Mouse (Mus musculus) urinary bladder, postnatal 36 days (tissue): ENCODE measurements at regions not wholly inside any gene's neighbourhood (a gene's known extent, or its start where the extent isn't known, plus 50 kb on each side); places are given as distances from the start of the nearest gene placed in this dataset.

Experiments used
- DNase-seq, 2 experiments: peaks; one replicate each; pipeline ENCODE4 v3.0.0; 2022; ENCODE audit warnings: low spot score in 2 of 2, mixed read lengths in 1 of 2

GRCm38 (mm10) chr19:52878812-52879502 is 161.1 kb downstream of the Xpnpep1 start:
- DNase-seq, result no peak

DNA sequence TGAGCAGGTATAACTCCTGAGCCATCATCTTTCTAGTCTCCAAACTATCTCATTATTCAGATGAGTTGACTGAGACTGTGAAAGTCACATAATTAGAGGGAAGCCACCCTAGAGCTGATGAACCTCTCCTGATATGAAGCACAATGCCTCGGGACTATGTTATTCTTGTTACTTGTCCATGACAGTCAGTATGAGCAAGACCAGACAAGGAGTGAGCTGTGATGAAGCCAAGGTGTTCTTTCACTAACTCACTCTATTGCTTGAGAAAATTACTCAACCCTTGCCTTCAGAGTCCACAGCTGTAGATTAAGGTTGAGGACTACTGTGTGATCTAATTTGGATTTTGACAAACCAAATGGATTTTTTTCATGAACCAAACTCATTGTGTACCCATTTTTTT is 173.4 kb downstream of the Xpnpep1 start:
- no peak for DNase-seq

DNA sequence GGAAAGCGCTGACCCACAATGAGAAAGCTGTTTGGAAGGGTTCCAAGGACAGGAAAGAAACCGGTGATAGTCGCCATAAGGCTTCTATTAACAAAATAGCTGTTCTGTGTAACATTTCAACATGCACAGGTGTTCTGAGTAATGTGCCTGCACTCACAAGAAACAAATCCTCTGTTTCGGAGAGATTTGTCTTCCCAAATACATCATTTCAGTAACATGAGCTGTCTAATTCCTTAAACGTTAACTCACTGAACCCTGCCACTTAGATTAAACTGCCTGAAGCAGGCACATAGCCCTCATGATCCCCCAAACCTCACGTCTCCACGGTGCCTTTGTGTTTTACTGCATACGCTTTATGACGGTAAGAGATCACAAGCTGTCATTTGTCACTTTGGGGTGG is 178.4 kb downstream of the Xpnpep1 start:
- no peak for DNase-seq

GRCm38 (mm10) chr19:52854068-52854682 is 185.8 kb downstream of the Xpnpep1 start:
- DNase-seq, result peak in 1 of 2 experiments; percentile 42

DNA sequence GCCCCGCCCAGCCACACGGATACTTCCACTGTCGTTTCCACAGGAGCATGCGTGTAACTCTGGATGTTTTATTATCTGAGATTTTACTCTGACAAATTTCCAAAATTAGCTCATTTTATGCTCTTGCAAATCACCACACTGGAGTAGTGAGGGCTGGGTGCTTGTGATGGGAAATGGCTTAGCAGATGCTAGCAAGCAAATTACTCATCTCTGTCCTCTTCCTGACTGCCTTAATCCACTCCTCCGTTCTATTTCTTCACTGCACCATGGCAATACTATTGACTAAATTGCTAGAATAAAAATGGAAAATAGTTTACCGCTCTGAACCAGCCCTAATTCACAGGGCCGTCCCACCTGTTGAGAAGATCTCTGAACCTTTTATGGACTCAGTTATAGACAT is 223.8 kb downstream of the Xpnpep1 start:
- DNase-seq, result no peak

DNA sequence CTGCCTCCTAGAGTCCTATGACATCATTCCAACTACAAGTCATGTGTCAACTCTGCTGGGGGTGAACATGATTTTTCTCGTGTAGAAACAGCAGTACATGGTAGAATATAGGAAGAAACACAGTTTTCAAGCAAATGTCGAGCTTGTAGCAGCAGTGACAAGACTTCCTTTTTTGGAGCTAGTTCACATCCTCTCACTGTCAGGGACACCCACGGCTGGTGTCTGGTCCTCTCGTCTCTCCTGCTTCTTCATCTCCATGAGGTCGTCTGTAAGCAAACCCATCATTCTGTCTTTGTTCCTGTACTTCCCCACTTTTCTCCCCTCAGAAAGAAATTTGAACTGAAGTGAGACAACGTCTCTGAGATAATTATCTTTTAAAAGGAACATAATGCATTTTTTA is 228.0 kb downstream of the Xpnpep1 start:
- no peak for DNase-seq

- DNase-seq, result no peak
Measured at GRCm38 (mm10) chr19:52788802-52789201, 251.2 kb downstream of the Xpnpep1 start.

DNA sequence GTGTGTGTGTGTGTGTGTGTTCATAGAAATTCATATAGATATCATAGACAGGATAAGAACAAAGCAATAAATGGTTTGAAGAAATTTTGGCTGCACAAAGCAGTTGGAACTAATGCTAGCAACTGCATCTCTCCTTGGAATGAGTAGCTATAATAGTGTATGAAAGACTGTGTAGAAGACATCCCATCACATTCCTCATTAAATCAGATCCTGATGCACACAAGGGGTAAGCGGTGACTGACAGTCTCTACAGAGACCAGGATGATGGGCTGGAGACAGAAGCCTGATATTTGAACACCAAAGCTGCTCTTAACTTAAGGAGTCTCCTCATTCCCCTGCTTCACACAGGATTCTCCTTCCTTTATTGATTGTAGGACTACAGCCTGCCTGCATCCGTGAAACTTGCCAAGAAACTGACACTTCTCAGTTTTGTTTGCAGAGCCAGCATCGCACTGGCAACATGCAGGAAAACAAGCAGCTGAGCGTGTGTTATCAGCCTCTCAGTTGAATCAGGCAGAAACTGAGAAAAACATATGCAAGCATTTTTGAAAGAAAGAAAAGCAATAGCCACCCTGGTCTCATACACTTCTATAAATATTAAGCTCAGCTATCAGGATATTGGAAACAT is 271.1 kb downstream of the Xpnpep1 start:
- DNase-seq, result no peak

DNA sequence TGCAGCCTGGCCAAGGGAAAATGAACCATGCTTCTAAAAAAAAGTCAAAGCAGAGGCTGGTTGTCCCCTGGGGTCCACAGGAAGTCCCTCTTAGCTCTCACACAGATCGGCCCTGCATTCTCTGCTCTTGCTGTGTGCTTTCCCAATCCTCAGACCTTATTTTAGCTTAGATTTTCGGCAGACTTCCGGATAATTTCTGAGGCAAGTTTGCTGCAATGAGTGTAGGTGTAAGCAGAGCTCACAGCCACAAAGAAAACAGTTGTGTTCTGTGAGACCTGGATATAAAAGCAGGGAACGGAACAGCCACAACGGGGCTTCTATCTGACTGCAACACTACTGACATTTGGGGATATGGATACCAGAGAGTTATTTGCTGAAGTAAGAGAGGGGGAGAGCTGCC is 271.9 kb downstream of the Xpnpep1 start:
- no peak for DNase-seq

DNA sequence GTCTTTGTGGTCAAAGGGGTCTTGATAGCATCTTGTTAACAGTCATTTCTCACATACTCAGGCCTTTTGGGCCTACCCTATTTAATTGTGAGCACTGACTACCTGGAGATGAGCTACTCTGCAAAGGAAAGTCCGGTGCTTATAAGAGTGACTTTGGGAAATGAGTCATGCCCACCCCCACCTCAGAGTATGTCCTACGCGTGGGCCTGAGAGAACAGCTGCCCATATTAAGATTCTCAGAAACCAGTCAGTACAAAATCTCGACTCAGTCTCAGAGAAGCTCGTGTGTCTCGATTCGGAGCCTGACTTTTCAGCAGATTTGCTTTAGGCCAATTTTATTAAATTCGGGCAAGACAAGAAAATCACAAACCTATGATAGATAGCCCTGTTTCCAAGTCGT is 301.1 kb downstream of the Xpnpep1 start:
- no peak for DNase-seq

GRCm38 (mm10) chr19:52721776-52722175 is 318.2 kb downstream of the Xpnpep1 start:
- no peak for DNase-seq

DNA sequence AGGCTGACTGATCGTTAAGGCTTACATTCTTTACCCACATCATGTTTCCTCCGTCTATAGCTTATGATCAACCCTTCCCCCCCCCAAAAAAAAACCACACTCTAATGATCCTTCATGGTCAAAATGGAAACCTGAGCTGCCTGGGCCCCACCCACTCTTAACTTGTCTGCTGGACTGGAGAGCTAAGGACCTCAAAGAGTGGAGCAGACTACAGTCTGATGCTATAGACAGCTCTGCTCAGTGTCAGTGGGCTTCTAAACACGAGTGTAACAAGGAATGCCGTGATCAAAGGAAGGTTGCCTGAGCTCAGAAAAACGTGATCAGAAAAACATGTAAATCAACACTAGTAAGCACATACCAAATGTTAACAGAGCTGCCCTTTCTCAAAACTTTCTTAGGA is 324.7 kb downstream of the Xpnpep1 start:
- no peak for DNase-seq

DNA sequence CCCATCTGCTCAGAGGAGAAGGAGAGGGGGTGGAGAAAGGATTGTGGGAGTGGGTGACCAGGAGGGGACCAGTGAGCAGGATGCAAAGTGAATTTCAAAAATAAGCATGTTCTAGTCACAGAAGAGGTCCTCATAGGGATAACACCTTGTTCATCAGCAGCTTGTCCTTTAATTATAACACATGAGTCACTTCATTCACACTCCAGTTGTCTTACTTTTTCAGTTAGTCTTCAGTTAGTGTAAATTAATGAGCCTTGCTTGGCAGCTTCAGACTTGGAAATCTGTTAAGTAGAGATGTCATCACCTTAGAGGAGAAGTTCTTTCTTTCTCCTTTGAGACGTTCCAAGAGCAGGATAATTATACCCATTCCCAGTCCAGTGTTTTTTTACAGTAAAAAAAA is 332.3 kb downstream of the Xpnpep1 start:
- DNase-seq, result no peak

- no peak for DNase-seq
Measured at GRCm38 (mm10) chr19:52661009-52661408, 379.0 kb downstream of the Xpnpep1 start.

DNA sequence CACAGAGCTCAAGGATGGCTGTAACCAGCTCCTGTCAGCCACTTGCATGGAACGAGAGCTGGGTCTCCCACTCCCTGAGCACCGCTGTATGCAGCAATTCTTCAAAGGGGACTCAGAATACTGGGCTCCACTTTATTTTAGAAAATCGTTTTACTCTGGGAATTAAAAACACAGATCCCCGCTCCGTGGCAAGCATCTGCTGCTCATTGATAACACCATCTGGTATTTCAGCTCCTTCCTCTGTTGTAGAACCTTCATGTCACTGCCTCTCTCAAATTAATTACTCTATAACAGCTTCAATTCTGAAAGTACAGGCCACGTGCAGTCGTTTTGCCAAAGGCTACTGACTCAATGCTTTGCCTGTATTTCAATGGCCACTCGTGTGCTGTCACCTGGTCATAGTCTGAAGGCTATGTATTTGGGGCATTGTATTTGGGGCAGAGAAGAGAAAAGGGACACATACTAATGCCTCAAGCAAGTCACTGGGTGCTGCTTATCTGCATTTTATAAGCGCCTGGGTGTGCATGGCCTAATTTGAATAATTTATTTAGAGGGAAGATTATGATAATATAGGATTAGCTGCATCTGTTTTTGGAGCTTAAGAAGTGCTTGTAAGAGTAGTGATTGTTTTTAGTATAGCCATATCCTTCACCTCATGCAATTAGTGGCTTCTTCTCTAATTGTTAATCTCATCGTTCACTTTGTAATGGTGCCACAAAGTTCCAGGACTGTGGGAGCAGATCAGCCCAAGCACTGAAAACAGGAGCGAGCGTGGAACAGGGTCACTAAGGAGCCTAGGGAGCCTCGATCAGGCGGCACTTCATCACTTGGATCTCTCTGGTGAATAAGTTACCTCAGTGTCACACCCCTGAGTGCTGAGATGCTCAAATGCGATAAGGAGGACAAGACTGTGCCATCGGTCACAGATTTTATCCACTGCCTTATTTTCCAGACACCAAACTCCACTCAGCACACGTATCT is 383.3 kb downstream of the Ins1 start:
- DNase-seq, result no peak

DNA sequence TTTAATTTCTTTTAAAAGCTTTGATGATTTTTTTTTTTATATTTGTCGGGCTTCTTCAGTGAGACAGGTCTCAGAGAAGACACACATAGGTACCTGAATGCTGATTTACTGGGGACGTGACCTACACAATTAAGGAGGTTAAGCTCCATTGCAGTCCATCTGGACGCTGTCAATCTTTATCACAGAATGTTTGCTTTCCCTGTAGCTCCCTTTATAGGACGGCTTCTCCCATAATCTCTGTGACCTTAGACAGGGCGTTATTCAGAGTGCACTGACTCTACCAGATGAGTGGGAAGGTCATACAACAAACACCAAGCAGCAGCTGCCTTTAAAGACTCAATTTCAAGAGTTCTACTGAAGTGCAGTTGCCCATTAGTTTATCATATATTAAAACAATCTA is 376.1 kb downstream of the Ins1 start:
- DNase-seq, result no peak

- DNase-seq, result no peak
Measured at GRCm38 (mm10) chr19:52632501-52632900, 368.4 kb downstream of the Ins1 start.

DNA sequence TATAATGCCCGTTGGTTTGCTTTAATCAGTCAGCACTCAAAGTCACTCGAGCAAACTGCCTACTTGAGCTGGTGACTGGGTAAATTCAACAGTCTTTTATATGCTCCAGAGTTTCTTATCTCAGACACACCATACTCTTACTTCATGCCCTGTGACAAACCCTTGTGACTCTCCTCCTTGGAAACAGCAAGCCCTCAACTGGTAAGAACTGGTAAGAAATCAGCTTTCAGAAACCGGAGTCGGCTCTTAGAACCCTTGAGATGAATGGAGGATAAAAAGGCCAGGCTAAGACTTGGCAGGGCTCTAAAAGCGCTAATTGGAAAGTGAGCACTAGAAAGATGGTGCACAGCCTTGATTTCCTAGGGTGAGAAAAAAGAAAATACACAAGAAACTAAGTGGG is 360.2 kb downstream of the Ins1 start:
- DNase-seq, result no peak

GRCm38 (mm10) chr19:52623496-52623895 is 359.4 kb downstream of the Ins1 start:
- DNase-seq, result no peak

- DNase-seq, result no peak
Measured at GRCm38 (mm10) chr19:52613353-52613752, 349.3 kb downstream of the Ins1 start.

GRCm38 (mm10) chr19:52606859-52607258 is 342.8 kb downstream of the Ins1 start:
- DNase-seq, result no peak

DNA sequence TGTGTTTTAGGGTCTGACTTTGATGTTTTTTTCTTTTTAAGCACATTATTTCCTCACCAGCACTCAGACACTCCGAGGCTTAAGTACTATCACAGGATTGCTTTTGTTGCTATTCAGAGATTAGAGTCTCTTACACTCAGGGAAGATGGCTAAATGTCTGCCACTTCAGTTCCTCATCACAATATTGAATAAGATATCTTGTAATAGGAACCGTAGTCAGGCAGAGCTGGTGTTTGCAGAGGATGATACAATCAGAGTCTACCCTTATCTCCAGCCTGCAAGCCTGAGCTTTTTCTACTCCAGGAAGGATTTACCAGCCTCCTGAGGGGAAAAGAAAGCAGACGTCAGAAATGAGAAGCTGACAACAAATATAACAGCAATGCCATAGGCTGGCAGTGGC is 336.3 kb downstream of the Ins1 start:
- DNase-seq, result no peak
